Mouse (Mus musculus) layer of hippocampus, adult 2 months (tissue): ENCODE measurements around the gene Farp1. TPM values are rescaled to one million over a fixed set of nuclear protein-coding genes. Genes with fewer than 3 reads are reported as not detected.

Experiments used
- DNase-seq, 2 experiments: peaks; one replicate each; pipeline ENCODE4 v3.0.0; 2022; ENCODE audit warnings: low spot score in 2 of 2
- H3K27ac ChIP-seq: fragments of 200-600 bp; 2 replicates; pipeline ENCODE4 v1.8.1; 2022
- H3K4me3 ChIP-seq: fragments of 200-600 bp; 2 replicates; pipeline ENCODE4 v1.8.1; 2022; ENCODE audit warnings: mild to moderate bottlenecking
- CTCF ChIP-seq: fragments of 200-600 bp; conservative IDR thresholded peaks from 2 replicates; pipeline ENCODE4 v1.8.1; 2022; ENCODE audit warnings: antibody characterized with exemption, mild to moderate bottlenecking, moderate library complexity
- total RNA-seq, 2 experiments: library from RNA; stranded (reverse); gene quantifications; 2 replicates each; pipeline ENCODE4 v1.2.3; 2021

Gene Farp1
- total RNA-seq, 2 experiments from 2014 or later = 102 TPM

DNA sequence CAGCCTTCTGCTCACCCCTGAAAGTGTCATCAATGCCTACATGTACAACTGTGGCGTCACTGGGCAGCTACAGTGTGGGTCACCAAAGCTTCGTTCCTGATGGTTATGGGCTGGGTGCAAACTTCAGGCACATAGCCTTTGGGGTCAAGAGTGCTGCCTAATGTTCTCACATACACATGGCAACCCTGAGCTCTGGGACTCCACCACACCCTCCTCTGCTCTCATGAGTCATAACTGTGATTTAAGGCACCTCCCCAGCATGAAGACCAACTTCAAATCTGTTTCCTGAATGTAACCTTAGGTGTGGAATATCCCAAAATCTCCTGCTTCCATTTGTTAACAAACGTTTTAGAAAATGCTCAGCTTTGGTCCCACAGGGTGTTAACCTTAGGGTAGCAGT, 257.4 kb downstream of the Farp1 start:
- H3K27ac ChIP-seq = no peak overlapping the region

DNA sequence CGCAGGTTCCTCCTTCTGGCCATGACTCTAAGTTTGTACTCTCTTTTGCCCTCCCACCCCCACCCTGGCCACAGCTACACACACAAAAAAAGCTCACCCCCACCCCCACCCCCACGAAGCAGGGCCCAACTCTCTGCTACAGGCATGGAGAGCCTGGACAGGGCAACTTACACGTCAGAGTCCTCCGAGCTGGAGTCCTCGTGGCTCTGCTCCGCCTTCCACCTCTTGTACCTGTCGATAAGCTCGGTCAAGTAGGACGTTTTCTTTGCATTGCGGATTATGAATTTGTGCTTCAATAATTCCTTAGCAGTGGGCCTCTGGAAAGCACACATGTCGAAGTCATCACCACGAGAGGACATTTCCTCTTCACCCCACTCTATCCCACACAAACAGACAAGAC, 259.5 kb downstream of the Farp1 start:
- no peak overlapping the region for H3K4me3 ChIP-seq
- no peak for TF ChIP-seq CTCF
- no peak overlapping the region for H3K27ac ChIP-seq
- no peak for DNase-seq

More for the DNA sequence above, 257.4 kb downstream of the Farp1 start:
- H3K4me3 ChIP-seq = no peak overlapping the region
- TF ChIP-seq CTCF = no peak
- DNase-seq = no peak

DNA sequence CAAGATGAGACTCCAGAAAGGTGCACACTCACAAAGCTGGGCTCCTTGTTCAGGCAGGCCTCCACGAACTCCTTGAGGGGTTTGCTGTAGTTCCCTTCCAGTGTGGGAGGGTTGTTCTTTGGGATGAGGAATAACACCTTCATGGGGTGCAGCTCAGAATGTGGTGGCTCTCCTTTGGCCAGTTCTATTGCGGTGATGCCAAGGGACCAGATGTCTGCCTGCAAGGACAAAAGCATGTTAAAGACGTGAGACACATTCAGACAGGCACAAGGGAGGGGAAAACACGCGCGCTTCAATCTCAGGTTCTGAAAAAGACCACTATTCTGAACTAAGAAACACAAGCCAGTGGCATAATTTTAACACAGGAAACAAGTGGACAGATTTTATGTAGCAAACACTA, 262.1 kb downstream of the Farp1 start:
- DNase-seq = no peak
- no peak for TF ChIP-seq CTCF
- no peak overlapping the region for H3K4me3 ChIP-seq
- H3K27ac ChIP-seq = no peak overlapping the region

DNA sequence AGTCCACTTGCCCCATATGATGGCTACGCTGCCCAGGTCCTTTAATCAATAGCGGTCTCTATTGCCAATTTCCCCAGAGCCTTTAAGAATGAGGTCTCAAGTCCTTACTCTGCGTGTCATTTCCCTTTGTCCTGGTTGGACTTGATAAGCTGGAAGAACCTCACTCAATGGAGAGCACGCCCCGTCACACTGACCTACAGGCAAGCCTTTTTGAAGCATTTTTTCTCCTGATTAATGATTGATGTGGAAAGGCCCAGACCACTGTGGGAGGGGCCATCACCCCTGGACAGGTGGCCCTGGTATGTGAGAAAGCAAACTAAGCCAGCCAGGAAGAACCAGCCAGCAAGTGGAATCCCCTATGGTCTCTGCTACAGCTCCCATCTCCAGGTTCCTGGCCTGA, 263.5 kb downstream of the Farp1 start:
- H3K27ac ChIP-seq = no peak overlapping the region
- no peak overlapping the region for H3K4me3 ChIP-seq
- no peak for DNase-seq
- no peak for TF ChIP-seq CTCF

DNA sequence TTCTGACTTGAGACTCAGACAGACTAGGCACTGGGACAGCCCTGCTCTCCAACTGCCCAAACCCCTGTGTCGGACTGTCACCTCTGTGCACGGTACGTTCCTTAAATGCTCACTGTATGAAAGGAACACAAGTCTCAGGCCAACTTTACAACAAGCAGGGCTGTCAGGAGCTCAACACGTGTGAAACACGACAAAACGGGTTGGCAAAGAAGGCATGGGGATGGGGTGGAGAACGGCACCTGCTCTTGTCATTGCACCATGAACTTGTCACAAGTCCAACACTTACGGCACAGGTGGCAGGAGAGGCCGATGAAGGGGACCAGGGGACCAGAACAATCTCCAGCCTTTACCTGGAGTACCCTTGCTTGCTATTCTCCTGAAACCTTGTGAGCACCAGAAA, 264.1 kb downstream of the Farp1 start:
- no peak for TF ChIP-seq CTCF
- H3K4me3 ChIP-seq = no peak overlapping the region
- no peak overlapping the region for H3K27ac ChIP-seq
- DNase-seq = no peak

DNA sequence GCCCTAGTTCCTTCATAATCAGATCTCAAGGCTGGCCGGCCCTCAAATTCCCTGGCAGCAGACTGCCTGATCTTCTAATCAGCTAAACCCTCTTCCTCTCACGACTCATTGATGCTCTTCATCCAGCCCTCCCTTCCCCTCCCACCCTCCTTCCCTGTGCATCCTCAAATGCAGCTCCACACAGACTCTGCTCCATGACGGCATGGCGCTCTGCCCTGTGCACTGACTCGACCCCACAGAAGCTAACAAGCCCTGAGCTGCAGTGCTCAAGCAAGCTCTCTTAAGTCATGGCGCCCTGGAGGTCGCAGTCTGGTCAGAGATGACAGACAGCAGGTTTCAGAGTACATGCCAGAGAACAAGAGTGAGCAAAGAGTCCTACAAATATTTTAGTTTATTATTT, 269.5 kb downstream of the Farp1 start:
- no peak overlapping the region for H3K27ac ChIP-seq
- H3K4me3 ChIP-seq = no peak overlapping the region
- TF ChIP-seq CTCF = no peak
- DNase-seq = no peak

DNA sequence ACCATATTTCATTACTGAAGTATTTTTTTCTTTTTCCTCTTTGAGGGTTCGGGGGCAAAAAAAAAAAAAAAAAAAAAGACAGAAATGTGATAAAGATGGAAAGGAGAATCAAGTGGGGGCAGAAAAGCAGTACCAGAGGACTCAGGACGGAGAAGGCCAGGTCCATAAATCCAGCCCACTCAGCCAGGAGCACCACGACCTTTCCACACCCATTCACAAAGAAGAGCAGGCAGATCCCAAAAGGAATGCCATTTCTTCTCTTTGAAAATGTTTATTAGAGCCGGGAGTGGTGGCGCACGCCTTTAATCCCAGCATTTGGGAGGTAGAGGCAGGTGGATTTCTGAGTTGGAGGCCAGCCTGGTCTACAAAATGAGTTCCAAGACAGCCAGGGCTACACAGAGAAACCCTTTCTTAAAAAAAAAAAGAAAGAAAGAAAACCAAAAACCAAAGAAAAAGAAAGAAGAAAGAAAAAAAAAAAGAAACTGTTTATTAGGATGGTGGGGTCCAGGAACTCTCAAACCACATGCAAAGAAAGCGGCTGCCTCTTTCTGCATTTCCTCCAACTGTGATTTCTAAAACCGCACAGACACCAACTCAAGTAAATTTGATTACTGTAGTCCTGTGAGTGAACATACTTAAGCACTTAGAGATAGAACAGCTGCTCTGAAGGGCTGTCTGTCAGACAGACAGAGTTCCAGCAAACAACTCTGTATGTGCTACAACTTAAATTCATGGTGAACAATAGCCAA, 270.5 kb downstream of the Farp1 start:
- no peak overlapping the region for H3K4me3 ChIP-seq
- no peak for DNase-seq
- TF ChIP-seq CTCF = no peak
- H3K27ac ChIP-seq = no peak overlapping the region

DNA sequence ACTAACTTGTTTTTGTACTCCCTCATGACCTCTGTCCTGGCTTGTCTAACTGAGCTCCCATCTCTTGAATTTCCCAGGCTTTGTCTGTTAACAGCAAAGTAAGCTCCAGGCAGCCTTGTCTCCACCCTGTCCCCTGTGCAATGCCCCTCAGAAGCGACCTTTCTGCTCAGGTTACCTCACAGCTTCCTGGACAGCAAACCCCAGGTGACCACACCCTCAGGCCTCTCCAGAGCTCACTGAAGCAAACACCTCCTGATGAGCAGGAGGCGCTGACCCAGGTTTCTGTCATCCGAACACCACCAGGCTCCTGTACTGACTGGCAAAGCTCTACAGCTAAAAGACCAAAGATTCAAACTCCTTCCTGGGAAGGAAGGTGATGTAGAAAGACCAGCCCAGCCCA, 274.9 kb downstream of the Farp1 start:
- TF ChIP-seq CTCF = no peak
- Histone ChIP-seq H3K4me3 (no peak overlapping the region), H3K27ac (no peak overlapping the region)
- DNase-seq = no peak

DNA sequence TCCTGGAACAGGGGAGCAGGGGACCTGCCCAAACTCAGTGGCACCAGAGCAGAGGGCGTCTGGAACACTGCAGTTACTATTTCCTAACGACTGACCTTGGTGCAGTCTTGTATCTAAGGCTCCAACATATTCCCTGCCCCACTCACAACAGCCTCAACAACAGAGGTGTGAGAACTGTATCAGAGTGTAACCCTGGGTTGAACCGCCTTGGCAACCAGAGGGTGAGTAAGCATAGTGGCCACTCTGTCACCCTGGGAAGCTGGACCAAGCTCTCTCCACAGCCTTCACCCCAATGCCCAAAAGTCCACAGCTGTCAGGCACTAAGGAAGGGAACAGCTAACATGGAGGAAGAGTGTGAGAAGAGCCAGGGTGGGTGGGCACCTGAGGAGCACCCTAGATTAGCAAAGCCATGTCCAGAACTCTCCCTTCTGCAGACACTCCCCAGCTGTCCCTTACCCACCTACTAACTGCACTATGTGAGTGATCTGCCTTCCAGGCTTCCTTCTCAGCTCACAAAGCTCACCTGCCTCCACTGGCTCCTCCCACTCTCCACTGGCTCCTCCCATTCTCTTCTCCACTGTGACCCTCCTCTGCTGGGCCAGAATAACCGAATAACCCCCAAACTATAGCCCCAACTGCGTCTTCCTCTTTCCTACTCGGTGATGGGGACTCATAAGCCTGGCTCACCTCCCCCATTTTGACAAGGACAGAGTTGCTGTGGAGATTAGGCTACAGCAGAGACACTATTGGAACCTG, 275.5 kb downstream of the Farp1 start:
- H3K27ac ChIP-seq = no peak overlapping the region
- DNase-seq = no peak
- no peak overlapping the region for H3K4me3 ChIP-seq
- no peak for TF ChIP-seq CTCF

DNA sequence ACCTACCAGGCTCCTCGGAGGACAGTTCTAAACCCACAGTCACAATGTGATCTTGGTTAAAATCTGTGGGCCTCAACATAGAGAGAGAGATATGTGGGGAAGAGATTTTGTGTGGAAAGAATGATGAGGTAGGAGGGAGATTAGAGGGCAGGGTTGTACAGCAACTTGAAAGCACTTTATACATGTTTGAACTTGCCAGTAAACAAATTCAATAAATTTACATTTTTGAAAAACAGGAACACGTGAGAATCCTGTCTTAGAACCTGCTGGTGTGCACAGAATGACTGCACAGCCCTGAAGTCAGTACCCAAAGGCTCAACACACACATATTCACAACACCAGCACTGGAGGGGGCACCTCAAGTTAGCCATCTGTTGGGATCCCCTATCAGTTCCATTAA, 276.1 kb downstream of the Farp1 start:
- TF ChIP-seq CTCF = no peak
- DNase-seq = no peak
- no peak overlapping the region for H3K27ac ChIP-seq
- no peak overlapping the region for H3K4me3 ChIP-seq

DNA sequence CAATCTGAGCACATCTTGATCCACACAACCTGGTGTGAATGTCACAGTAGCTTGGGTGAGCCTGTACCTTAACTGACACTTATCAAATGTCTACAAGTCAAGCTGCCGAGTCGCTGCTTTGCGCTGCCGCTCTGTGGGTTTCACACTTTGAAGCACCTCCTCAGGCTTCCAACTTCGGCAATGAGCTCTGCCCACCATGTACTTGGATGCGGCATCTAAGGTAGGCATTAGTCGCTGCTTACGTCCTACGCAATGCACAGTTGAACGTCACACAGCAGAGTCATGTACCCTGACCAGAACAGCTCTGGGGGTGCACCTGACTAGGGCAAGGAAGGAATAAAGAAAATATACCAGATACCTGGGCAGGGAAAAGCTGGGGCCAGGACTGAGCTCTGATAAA, 278.3 kb downstream of the Farp1 start:
- no peak overlapping the region for H3K4me3 ChIP-seq
- DNase-seq = no peak
- no peak overlapping the region for H3K27ac ChIP-seq
- no peak for TF ChIP-seq CTCF

DNA sequence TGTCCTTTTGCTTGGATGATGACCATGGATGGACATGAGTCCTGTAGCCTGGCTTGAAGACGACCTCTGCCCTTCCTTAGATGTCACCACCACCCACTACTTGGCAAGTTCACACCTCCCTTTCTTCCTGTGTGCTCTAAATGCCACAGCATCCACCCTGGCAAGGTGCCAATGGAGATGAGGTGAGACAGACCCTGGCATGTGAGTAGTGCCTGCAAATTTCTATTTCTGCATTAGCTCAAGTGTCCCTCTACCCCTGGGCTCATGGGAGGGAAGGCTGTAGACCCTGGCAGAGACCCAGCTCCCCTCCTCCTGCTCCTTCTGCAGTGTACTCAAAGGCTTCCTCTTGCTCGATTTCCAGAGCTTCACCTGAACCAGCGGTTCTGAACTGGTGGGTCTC, 279.9 kb downstream of the Farp1 start:
- TF ChIP-seq CTCF = no peak

DNA sequence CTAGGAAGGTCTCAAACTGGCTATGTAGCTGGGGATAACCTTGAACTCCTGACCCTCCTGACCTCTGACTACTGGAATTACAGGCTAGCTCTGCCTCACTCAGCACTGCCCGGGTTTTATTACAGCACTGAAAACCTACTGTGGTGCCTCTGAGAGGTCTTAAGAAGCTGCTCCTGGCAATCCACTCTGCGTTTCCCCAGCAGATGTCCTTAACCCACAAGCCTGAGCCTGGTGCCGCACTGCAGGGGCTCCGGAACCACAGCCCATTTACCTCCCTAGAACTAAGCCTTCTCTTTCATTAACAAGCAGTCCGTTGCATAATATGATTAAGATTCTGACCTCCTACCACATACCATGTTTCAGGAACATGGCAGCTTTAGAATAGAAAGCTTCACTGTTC, 281.1 kb downstream of the Farp1 start:
- Histone ChIP-seq H3K27ac (peak overlapping the region; percentile 1; the same call in 1 of the 2 replicates), H3K4me3 (no peak overlapping the region)
- peak; percentile 13; the same call in 1 of the 2 replicates for TF ChIP-seq CTCF
- no peak for DNase-seq

More for the DNA sequence above, 279.9 kb downstream of the Farp1 start:
- no peak for DNase-seq
- Histone ChIP-seq H3K4me3 (no peak overlapping the region), H3K27ac (no peak overlapping the region)

DNA sequence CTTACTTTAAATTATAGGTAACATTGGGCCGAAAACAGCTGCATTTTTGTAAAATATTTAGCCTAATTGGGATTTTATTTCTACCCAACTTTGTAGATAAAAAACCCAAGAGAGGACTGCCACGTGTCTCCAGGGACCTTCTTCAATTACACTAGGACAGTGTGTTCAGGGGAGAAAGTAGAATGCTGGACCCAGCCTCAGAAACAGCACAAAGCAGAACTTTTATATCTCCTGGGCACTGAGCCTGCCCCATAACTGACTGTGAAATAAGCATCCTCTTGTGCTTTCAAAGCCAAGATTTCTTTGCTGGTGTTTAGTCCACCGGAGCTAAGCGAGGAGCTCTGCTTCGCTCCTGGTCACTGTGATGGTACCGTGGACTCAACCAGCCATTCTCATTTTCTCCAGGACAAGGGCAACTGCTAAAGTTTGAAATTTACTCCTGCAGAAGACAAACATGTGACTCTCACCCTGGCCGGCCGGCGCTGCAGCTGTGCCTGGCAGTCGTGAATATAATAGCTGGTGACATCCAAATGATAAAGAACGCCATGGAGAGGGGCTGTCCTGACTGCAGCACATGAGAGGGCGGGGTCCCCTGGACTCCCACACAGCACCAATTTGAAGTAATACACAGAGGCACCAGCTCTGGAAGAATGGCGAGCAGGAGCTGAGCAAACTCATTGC, 281.8 kb downstream of the Farp1 start:
- Histone ChIP-seq H3K27ac (peak overlapping the region; percentile 1; the same call in 1 of the 2 replicates), H3K4me3 (no peak overlapping the region)
- no peak for TF ChIP-seq CTCF
- no peak for DNase-seq
